Mouse (Mus musculus): ENCODE data around the gene Fgf12.
A peak's percentile ranks its signal among the peaks of the same experiment; 100 is the strongest.

The Fgf12 gene

GRCm38 (mm10) chr16:28610940-28611339 lies 141.9 kb downstream of the Fgf12 start:
- DNase-seq (ENCODE audit: low spot score), result peak; percentile 7

DNA sequence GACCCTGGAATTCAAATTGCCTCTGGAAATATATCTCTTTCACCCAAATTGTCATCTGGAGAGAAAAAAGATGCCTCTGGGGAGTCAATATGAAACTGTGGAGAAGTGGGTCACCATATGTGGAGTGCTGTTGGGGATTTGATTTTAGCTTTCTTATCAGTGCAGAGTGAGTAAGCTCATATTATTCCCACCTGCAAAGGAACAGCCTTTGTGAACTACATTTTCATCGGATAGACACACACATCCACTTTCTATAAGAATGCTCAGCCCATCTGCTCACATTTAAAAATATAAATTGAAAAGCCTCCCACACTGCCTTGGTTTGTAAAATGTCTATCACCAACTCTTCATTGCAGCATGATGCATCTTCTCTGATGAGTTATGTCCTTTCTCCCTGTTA lies 149.7 kb downstream of the Fgf12 start:
- DNase-seq (ENCODE audit: low spot score), result no peak

DNA sequence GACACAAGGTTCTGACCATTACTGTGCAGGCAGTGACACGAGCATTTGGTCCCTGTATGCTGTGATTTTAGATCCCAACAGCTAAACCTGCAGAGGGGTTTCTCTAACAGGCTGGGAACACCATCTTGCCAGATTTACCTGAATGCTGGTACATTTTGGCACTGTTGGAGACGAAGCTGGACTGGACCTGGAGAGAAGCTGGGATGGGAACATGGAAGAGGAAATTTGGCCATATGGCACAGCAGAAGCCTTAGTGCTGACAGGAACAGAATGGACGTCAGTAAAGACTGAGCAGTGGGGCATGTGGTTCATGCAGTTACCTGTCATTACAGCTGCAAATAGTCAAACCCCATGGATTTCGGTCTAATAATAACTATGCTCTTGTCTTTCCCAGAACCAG lies 151.1 kb downstream of the Fgf12 start:
- no peak for DNase-seq (ENCODE audit: low spot score)

DNA sequence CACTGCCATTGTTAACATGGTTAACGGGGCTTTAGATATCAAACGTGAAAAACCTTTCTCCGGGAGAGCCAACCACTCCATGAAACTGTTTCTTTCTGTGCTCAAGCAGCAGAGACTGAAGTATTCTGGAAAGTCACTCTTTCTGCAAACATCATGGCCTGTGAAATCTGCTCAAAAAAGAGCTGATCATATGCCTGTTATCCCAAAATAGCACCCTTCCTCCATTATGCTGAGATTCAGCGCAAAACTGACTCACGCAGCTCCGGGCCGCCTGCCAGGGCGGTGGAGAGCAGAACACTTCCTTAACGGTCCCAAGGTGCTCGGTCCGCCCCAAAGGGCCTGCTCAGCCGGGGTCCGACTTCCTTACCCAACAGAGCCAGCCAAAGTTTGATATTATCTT lies 156.8 kb downstream of the Fgf12 start:
- DNase-seq (ENCODE audit: low spot score), result no peak

DNA sequence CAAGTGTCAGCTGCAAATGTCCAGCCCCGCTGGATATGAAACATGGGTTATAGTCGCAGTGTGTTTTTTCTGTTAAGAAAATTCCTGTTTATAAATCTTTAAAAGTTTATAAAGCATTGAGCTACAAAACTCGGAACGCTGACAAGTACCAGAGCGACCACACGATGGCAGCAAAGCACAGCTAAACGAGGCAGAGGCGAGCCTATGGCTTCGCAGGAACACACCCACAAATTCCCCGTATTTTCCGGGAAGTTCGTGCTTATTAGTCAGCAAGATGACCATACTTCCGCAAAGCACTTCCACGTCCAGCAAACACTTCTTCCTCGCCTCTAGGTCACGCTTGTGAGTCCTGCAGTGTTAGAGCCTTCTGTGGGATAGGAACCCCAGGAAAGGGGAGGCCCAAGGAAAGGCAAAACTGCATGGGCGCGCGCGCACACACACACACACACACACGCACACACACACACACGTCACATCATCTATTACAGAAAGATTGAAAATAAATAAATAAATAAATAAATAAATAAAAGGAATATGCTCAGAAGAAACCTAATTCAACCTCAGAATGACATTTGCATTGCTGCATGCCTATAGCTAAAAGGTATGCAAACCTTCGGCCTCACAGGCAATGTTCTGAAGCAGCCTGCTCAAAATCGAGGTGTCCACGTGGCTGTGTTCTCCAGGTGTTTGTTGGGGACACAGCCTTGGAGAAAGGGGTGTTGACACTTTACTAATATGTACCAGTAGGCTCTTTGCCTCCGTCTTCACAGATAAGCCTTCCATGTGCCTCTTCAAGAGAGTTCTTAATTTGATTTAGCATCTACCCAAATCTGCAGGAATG lies 159.6 kb downstream of the Fgf12 start:
- peak; percentile 55 for DNase-seq (ENCODE audit: low spot score)

GRCm38 (mm10) chr16:28592466-28592865 lies 160.4 kb downstream of the Fgf12 start:
- DNase-seq (ENCODE audit: low spot score), result no peak

GRCm38 (mm10) chr16:28591583-28591982 lies 161.3 kb downstream of the Fgf12 start:
- DNase-seq (ENCODE audit: low spot score), result no peak

GRCm38 (mm10) chr16:28572212-28572611 lies 180.7 kb downstream of the Fgf12 start:
- DNase-seq (ENCODE audit: low spot score), result no peak

GRCm38 (mm10) chr16:28564716-28565217 lies 188.1 kb downstream of the Fgf12 start:
- no peak for DNase-seq (ENCODE audit: low spot score)

GRCm38 (mm10) chr16:28564075-28564715 lies 188.7 kb downstream of the Fgf12 start:
- DNase-seq (ENCODE audit: low spot score), result no peak

DNA sequence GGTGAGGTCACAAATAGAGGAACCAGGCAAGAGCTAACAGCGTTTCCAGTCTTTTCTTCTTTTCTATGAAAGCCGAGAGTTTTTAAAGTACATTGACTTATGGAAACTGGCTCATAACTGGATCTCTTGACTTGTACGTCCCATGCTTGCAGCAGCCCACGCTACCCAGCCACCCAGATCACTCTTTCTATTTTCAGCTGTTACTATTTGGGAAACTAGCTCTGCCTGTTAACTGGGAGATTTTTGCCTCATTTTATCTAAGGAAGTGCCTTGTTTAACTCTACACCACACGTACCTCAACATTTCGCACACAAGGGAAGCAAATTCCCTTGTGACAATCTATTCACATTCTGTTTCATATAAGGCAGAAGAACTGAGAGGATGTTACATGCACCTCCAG lies 190.0 kb downstream of the Fgf12 start:
- DNase-seq (ENCODE audit: low spot score), result no peak

GRCm38 (mm10) chr16:28555219-28555618 lies 197.6 kb downstream of the Fgf12 start:
- DNase-seq (ENCODE audit: low spot score), result no peak

DNA sequence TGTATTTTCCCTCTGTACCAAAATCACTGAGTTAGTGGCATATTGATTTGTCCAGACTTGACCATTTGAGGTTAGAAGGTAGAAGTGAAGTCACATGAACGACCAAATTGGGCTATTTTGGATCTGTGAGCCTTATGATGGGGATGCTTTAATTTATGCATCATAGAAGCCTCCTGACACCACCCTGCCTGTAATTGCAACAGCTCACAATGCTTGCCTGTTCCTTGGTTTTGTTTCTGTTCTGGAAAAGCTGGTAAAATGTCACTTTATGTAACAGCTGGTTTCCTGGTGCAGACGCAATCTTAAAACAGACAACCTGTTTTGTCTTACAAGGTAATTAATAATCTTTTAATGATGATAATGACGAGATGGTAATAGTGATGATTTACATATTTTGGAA lies 213.4 kb downstream of the Fgf12 start:
- no peak for DNase-seq (ENCODE audit: low spot score)

GRCm38 (mm10) chr16:28517596-28518524 lies 235.0 kb downstream of the Fgf12 start:
- DNase-seq (ENCODE audit: low spot score), result peak; percentile 26

- DNase-seq (ENCODE audit: low spot score), result no peak
Measured at GRCm38 (mm10) chr16:28512446-28512845, 240.4 kb downstream of the Fgf12 start.

GRCm38 (mm10) chr16:28511413-28511812 lies 241.5 kb downstream of the Fgf12 start:
- DNase-seq (ENCODE audit: low spot score), result no peak

- DNase-seq (ENCODE audit: low spot score), result no peak
Measured at GRCm38 (mm10) chr16:28497971-28498607, 254.8 kb downstream of the Fgf12 start.

GRCm38 (mm10) chr16:28491711-28492110 lies 261.2 kb downstream of the Fgf12 start:
- DNase-seq (ENCODE audit: low spot score), result no peak

GRCm38 (mm10) chr16:28490515-28490914 lies 262.4 kb downstream of the Fgf12 start:
- peak; percentile 43 for DNase-seq (ENCODE audit: low spot score)

DNA sequence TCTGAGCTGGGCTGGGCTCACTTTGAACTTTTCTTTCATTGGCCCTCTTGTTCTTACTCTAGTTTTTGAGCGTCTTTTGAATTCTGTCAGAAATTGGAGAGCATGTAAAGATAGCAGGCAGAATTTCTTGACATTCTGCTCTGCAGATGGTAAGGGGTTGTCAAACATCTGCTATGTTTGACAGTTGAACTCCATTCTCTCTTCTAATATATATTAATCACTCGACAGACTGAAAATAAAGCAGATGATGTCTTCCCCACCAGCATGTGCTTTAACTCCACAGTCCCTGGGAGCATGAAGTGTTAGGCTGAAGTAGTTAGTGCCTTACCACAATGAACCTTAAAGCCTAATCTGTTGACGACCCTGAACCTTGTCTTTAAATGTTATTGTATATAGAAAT lies 267.9 kb downstream of the Fgf12 start:
- DNase-seq (ENCODE audit: low spot score), result no peak

GRCm38 (mm10) chr16:28479022-28479421 lies 273.8 kb downstream of the Fgf12 start:
- no peak for DNase-seq (ENCODE audit: low spot score)

DNA sequence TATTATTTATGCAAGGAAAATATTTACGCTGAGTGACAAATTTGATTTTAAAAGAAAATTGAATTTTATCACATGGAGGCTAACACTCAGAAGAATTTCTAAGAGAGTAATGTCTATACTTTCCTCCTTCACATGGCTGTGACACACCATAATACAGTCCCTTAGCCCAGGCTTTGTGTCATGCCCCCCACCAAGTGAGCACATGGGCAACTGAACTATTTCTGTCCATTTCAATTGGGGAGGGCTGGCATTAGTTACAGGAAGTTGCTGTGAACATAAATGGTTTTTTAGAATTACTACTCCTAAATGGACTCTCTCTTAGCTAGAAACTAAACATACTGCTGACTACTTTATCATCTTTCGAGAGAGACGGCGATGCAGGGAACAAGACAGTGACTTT lies 276.2 kb downstream of the Fgf12 start:
- DNase-seq (ENCODE audit: low spot score), result no peak

All from MN1 (cell line).